Mouse (Mus musculus): ENCODE measurements around the gene Metrn.

The Metrn gene

DNA sequence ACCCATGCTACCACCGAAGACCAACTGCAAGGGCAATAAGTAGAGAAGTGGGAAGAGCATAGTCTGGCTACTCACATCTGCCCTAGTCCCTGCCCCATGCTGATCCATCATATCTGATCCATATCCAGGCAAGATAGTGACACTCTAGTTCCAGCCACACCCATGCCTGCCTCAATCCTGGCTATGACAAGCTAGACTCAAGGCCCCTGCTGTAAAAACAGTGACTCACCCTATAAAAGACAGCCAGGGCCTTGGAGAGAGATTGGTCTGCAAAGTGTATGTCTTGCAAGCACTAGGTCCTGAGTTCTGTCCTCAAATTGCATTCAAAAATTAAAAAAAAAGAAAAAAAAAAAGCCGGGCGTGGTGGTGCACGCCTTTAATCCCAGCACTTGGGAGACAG, 9.6 kb upstream of the Metrn start:
- no peak for DNase-seq

DNA sequence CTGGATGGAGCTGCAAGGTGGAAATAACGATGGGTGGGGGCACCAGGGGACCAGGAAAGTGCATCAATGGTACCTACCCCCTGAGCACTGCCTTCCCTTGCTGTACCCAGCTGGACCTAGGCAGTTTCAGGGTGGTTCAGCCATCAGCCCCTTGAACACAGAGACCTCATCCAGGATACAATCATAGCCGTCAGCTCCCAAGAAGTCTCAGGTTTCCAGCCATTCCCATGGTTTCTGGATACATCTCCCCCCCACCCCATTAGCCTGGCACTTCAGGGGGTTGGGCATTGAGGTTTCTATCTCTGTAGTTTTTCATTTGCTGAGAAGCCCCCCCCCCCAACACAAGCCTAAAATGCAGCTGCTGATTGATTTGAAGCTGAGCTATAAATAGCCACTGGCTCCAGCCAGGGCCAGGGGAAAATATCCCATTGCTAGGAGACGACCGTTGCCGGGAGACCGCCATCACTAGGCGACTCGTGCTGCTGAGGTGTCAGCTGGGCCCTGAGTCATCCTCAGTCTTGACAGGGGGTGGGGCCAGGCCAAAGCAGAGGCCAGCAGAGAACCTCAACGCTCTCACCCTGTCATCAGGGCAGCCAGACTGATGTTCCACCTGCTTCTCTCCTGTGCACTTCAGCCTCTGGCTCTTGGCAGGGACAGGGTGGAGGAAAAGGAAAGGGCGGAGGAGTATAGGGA, 6.0 kb upstream of the Metrn start:
- no peak for DNase-seq

DNA sequence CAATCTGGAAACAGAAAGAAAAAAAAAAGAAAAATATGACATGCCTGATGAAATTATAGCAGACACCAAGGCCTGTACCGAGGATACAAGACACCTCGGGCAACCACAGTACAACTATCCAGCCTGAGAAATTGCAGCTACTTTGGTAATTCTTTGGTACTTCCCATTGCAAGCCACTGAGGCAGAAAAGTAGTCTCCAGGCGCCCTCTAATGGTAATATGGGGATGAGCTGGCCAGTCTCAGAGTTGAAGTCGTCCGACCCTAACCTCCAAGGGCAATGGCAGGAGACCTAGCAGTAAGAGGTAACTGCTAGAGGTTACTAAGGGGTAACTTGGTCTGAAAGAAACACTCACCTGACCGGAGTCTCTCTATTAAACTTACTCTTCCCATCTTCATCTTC, 4.1 kb upstream of the Metrn start:
- peak; percentile 74 to 75 for DNase-seq

DNA sequence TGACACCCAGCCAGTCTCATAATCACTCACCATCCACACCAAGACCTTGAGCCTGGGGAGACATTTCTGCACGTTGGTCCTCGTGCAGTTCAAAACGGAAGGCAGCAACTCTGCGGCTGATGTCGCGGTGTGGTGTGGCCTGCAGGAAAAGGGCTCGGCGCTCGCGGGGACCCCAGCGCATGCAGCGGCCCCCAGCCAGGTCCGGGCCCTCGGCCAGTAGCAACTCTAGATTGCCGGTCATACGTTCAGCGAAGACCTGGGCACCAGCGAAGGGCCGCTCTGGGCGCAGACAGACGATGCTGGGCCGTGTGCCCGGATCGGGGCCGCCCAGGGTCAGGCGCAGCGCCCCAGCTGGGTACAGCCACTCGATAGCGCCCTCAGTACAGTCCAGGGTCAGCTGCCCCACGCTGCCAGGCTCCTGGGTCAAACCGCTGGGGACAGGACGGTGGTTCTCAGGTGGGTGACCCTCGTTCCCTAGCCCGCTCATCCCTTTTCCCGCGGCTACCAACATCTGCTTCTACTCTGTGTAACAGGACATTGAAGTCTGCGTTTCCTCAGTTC, 645 bp downstream of the Metrn start:
- DNase-seq: no peak

DNA sequence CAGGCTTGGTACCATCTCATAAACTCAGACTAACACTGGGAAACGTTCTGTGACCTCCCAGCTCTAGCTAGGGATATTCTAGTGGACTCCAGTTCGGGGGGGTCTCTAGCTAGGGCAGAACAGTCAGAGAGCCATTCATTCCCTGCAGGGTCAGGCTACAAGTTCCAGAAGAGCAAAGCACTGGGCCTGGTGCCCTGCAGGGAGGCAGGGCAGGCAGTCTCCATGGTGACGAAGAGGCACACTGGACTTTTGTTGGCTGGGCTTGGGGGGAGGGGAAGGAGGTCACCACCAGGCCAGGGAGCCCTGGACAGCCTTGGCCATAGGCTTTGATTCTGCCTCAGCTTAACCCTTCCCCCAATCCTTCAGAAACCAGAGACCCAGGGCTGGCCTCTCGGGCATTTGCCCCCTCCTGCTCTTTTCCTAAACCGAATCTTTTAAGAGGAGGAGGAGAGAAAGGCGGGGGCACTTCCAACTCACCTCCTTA, 1.3 kb downstream of the Metrn start, which contains the start of gene AC134908.4:
Gene AC134908.4, minus strand, starts transcription at position 51 of the 484 bp plus-strand sequence.
- DNase-seq: peak in 1 of 2 experiments; percentile 39

DNA sequence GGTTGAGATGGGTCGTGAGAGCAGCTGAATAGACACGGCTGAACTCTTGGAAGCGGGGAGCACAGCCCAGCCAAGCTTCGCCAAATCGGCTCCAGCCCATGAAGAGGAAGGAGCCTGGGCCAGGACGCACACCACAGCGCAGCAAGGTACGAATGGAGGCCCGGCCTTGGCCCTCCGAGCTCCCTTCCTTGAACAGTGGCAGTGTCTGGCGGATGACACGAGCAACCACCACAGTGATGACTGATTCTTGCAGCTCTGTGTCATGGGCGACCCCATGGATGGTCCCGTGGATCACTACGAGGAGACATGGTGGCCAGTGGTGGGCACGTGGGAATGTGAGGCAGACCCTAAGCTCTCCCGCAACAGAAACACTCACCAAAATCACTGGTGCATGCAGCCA, 1.9 kb downstream of the Metrn start:
- no peak for DNase-seq

DNA sequence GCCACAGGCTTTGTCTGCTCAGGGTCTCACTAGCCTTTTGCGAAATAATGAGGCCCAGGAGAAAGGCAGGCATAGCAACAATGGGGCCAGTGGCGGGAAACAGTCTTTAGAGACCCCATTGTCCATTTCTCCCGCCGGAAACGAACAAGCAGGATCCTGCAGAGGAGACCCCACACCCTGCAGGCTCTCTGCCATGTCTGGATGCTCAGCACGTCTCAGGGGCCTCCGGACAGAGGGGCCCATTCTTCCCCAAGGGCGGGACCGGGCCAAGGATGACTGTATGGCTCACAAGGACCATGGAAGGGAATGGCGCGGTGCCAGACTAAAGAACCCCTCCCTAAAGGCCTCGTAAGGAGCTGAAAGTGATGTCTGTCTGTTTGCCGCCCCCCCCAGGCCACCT, 2.7 kb downstream of the Metrn start:
- DNase-seq: no peak

DNA sequence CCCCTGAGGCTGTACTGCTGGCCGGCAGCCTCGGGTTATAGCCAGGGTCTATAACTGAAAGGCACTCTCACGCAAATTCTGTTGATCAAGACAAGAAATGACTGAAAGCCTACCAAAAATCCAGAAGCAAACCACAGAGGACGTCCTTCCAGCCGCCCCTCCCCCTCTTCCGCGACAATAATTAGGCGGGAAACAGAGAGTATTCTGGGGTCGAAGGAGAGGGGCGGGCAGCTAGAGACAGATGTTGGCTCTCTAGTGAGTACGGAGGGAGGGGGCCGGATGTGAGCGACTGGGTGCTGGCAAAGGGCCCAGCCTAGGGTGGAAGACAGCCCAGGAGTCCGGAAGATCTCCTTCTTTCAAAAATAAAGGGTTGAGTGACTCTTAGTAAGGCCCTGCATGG, 4.3 kb downstream of the Metrn start, which contains the start of gene Fam173a:
Gene Fam173a, minus strand, starts transcription at position 287 of the 400 bp plus-strand sequence.
- peak; percentile 74 to 80 for DNase-seq

DNA sequence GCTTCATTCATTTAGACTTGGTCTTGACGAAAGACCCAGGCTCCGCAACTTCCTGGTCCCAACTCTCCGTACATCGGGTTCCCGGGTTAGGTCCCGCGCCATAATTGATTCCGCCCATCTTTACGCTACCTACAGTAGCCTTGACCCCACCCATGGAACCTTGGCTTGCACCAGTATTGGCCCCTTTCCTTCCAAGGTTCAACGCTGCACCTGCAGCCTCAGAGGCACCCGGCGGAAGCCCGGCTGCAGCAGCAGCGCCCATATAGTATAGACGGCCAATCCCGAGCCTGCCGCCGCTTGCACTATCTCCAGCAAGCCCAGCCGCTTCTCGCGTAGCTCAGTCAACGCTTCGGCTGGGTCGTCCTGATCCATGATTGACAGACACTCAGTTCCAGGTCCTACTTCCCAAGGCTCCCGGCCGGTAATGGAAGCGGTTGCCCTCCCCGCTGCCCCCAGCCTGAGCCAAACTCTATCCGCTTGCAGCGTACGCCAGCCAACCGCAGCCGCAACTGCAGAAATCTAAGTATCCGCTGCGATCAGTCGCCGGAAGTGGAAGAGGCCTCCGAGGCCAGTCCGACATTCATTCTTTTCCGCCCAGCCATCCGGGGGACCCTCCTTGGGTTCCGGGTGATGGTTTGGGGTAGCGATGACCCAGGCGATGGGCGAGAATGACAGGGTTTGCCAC, 5.0 kb downstream of the Metrn start:
- peak; percentile 81 to 83 for DNase-seq

DNA sequence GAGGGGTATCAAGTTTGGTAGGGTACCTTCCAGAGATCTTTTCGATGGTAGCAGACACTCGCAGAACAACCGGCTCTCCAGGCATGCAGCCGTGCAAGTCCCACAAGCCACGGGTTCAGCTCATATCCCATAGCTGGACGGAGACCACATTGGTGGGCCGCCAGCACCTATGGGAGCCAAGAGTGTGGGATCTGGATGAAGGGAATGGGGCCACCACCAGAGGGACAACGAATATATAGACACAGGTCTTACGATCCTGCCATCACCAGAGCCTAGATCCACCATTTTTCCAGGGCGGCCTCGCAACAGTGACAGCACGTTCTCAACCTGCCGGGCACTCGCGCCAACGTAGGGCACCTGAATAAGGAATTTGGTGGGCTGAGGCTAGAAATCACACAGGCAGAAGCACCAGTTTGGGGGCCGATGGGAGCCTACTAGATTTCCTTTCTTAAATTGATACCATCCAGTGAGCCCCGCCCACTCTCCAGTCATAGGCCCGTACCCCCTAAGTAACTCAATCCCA, 5.6 kb downstream of the Metrn start:
- no peak for DNase-seq

DNA sequence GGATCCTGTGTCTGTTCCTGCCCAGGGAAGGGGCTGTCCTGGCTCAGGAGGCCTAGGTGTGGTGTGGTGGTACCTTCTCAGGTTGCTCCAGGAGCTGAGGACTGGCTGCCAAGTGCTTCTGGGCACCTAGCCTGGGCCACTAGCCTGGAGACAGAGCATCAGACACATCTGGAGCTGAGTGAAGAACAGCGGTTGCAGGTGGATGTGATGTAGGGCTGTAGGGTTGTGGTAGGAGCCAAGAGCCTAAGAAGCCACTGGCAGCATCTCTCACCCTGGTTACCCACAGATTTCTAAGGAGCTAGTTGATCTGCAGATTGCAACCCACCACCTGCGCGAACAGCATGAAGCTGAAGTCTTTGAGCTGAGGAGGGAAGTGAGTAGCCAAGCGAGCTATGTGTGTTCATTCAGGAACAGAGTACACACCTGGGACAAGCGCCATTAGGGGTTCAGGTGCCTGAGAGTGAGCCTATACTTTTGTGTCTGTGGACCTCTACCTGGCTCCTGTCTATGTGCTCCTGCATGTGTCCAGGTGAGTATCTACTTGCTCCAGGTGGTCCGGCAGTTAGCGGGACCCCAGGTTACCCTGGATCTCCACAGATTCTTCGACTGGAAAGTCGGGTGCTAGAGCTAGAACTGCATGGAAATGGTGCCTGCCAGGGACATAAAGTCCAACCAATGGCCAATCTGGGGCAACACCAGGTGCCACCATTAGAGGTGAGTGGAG, 10.0 kb downstream of the Metrn start:
- DNase-seq: no peak

DNA sequence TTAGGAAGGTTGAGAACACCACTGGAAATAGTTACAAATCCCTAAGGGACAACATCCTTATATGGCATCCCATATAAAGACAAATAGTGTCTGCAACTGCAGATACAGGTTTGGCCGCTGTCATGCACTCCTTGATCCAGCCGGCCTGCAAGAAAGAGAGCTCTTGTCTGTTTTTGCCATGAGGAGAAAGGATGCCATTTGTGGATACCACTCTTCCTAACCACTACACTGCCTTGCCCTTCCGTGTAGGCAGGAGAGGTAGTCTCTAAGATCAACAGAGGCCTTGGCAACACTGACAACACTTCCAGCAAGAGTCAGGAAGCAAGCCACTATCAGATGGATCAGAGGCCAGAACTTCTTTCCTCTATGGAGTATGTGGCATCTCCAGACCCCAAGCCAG, 10.7 kb downstream of the Metrn start, which contains the start of gene Ccdc78:
Gene Ccdc78, plus strand, starts transcription at position 301 of the 400 bp plus-strand sequence.
- no peak for DNase-seq

DNA sequence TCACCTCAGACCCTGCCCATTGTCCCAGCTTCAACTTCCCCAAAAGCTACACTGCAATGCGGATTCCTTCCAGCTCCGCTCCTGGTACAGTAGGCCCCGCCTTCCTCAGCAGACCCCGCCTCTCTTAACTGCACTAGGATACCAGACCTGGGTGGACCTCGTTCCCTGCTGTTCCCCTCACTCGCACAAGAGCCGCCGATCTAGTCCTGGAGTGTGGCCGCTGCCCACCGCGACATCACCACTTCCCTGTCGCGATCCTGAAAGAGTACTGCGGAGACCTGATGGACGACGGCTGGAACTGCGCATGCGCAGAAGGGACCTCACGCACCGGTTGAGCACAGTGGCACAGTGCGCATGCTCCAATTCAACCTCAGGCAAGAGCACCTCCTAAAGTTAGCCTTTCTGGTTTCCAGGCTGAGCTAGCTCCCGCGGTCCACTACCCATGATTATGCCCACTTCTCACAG, 11.6 kb downstream of the Metrn start, which contains the start of gene Haghl:
Gene Haghl, minus strand, starts transcription at position 393 of the 465 bp plus-strand sequence.
- DNase-seq: peak; percentile 94 to 96

DNA sequence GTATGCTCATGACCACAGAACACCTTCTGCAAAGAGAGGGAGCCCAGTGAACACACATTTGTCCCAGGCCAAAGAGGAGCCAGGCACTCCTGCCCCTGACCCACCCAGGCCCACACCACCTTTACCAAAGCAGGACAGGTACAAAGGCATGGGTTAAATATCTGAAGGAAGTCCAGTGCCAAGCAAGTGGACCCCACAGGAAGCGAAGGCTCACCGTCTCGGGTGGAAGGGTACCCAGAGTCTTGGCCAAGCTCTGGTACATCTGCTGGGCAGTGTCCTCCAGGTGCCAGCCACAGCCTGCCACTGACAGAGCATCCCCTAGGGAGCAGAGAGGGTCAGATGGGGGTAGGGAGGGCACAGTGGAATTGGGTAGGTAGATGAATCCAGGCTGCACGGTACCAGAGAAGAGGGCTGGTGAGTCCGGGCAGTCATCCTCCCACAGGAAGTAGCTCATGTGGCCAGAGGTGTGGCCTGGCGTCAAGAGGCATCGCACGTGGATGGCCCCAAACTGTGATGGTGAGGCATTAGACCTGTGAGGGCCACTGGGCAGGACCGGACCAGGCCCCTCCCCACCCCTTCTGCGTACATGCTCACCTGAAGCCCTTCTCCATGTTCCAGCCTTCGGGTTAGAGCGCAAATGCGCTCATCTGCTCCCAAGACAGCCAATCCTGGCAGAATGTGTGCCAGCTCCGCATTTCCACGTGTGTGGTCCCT, 12.9 kb downstream of the Metrn start:
- DNase-seq: no peak

DNA sequence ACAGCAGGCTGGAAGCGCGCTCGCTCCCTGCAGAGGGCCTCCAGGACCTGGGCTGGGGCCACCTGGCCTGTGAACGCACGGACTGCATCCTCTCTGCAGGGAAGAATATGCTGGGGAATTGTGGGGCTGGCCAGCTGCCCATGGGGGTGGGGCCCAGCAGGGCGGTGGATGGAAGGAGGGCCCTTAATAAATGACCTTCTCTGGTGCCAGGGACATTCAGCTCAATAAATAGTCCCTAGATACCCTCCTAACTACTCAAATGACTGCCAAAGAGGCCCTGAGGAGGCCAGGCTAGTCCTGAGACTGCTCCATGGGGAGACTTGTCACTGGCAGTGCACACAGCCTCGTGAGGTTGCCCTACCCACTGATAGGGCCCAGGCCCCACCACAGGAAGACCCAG, 13.8 kb downstream of the Metrn start:
- no peak for DNase-seq

DNA sequence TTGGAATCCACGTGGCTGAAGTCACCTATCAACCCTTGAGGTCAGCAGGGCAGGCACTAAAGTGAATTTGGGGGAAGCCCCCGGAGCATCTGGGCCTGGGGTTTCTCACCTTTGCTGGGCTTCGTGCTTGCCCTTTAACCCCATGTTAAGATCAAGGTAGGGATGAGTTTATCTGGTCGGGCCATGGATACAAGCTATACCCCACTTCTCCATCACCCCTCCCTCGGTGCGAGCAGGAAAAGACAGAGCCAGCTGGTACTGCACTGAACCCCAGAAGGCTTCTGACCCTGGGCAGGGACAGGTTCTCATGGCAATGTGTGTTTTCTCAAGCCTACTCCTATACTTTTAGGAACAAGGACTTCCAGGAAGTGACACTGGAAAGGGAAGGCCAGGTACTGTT, 15.6 kb downstream of the Metrn start:
- DNase-seq: no peak

DNA sequence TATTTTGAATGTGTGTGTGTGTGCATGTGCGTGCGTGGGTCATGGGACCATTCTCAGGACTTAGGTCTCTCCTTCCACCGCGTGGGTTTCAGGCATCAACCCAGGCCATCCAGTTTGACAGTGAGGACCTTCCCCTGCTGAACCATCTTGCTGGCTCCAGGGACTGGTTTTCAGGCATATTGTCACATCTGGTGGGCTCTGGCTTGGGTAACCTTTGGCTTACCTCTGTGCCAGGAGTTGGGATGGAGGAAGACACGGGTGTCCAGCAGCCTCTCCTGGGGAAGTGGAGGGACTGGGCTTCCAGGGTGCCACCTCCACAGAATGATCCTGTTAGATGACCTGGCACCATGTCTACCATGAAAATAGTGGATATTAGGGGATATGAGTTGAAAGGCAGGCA, 19.0 kb downstream of the Metrn start:
- DNase-seq: no peak

DNA sequence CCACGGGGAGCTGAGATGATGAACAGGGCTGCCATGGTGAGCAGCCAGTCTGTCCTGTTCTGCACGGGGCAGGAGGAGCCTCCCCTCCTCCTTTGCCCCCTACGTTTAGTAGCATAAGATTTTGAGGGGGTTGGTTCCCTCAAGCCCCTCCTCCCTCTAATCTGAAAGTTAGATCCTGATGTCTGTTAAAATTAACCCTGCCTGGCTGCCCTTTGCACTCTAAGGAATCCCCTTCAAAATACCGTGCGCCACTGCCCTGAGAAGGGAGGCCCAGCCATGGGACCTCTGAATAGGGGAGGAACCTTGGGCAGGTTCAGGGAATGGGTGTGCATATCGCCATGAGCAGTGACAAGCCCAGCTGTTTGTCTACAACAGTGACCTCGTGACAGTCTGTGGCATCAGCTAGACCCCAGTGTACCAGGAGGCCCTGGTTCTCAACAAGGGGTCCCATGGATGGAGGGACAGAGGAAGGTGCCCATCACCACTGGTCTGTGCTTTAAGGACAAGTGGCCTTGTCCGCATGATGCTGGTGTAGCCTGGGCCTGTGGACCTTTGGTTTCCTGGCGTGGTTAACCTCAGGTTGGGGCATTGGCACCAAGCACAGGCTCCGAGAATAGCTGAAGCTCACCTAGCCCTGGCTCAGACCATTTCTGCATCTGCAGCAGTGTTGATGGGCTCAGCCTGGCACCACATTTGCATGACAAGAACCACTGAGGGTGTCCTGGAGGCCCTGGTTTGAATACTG, 21.4 kb downstream of the Metrn start:
- DNase-seq: no peak

DNA sequence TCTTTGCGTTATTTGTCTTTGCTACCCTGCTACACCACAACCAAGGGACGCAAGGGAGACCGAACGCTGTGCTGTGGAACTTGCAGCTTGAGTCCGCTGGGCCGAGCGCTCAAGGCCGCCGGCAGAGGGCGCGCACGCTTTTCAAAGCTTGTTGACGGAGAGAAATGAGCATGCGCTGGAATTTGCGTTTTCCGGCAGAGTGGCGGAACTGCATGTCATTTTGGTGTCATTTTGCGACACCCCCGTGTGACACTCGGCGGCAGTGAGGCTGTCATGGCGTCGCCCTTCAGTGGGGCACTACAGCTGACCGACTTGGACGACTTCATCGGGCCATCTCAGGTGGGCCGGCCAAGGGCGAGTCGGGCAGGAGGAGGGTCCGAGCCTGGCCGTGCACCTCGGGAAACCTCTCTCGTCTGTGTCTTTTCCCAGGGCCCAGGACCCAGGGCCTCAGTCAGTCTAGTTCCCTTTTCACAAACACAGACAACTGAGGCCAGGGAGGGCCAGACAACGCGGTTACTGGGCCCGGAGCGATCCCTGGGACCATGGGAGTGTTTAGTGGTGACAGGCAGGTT, 23.3 kb downstream of the Metrn start, which contains the start of gene Narfl:
Gene Narfl, plus strand, starts transcription at position 228 of the 572 bp plus-strand sequence.
- peak; percentile 95 to 96 for DNase-seq

DNA sequence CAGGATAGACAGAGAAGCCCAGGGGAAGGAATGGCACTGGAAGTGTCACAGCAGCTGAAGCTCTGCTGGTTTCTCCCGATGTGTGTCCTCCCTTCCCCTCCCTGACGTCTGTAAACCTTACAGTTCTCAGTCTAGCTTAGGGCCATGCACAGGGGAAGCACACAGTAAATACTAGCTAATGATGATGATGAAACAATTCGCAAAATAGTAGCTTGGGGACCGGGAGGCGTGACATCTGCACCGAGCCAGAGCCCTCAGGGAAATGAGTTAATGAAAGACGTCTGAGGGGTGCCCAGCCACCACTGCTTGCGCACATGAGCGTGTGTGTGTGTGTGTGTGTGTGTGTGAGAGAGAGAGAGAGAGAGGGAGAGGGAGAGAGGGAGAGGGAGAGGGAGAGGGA, 27.6 kb downstream of the Metrn start:
- no peak for DNase-seq

DNA sequence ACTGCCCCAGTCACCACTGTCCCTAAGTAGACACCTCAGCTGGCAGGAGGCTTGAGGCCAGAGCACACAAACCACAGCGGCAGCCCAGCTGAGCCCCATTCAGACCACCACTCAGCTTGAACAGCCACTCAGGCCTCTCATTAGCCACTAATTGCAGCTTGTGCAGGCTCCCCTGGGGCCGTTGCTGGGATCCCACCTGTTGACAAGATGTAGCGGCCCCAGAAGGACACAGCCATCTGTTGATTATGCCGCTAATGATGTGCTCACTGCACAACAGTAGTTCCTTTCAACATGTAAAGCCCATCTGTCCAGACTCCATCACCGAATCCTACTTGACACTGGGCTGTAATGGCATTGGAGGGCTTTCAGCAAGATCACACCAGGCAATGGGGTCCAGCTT, 31.1 kb downstream of the Metrn start:
- no peak for DNase-seq

All from lung, adult 18-20 months (tissue).